Mouse (Mus musculus) heart, postnatal 0 days (tissue): ENCODE measurements around the gene Pms1.

Experiments used
- CTCF ChIP-seq: IDR thresholded peaks from 2 replicates; pipeline ENCODE4 v1.5.1; 2016; ENCODE audit warnings: antibody characterized with exemption, control low read depth, low read depth
- EP300 ChIP-seq: IDR thresholded peaks from 2 replicates; pipeline ENCODE4 v1.6.1; 2016; ENCODE audit warnings: antibody characterized with exemption, low read depth

- TF ChIP-seq EP300 (no peak), CTCF (no peak)
Measured at GRCm38 (mm10) chr1:53191234-53191633, 105.6 kb downstream of the Pms1 start.
